Mouse (Mus musculus): Measurements from ENCODE around the gene Spata13. TPM values are rescaled to one million over a fixed set of nuclear protein-coding genes. Genes with fewer than 3 reads are reported as not detected.

Gene Spata13
- polyA plus RNA-seq, 1 experiment from 2014 or later = 73.2 TPM

DNA sequence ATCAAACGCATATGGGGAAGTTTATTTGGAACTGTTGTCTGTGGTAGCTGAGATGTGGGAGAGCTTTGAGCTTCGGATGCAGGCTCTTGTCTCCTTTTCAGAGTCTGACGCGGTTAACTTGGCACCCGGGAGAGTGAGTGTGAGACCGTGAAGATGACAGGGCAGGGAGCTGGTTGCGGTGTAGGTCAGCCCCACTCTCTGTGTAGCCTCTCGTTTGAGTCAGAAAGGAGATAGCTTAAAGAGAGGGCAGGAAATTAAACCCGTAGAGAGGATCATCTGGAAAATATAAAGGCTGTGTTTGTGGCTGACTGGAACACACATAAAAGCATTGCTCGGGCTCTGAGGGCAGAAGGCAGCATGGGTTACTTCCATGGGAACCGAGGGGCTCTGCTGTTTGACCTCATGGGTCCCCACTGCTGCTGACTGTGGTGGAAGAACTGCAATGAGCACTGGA is 173.1 kb downstream of the Spata13 start:
- no peaks in the 10 kb centered on the region for H3K4me1 ChIP-seq (replicated peaks; ENCODE audit: control insufficient read depth, insufficient read depth, low read length)
- H3K9ac ChIP-seq (ENCODE audit: low read depth, low read length) = no peak overlapping the region
- 62% methylated on average over 11 of the region's 11 CpGs for WGBS
- no peak for ATAC-seq (ENCODE audit: low FRiP score)
- no peak overlapping the region for H3K27ac ChIP-seq (ENCODE audit: low read depth, low read length)
- H3K36me3 ChIP-seq (ENCODE audit: control insufficient read depth, insufficient read depth, low read length) = no peaks in the 10 kb centered on the region
- no peak overlapping the region for H3K4me3 ChIP-seq (ENCODE audit: low read depth, low read length)
- no peak for DNase-seq (ENCODE audit: low spot score)
- H3K27me3 ChIP-seq (ENCODE audit: control insufficient read depth, insufficient read depth, low read length) = no peaks in the 10 kb centered on the region
- H3K4me2 ChIP-seq (replicated peaks; ENCODE audit: low read depth, low read length) = no peak overlapping the region
- no peaks in the 10 kb centered on the region for H3K9me3 ChIP-seq (ENCODE audit: control insufficient read depth, low read length)

DNA sequence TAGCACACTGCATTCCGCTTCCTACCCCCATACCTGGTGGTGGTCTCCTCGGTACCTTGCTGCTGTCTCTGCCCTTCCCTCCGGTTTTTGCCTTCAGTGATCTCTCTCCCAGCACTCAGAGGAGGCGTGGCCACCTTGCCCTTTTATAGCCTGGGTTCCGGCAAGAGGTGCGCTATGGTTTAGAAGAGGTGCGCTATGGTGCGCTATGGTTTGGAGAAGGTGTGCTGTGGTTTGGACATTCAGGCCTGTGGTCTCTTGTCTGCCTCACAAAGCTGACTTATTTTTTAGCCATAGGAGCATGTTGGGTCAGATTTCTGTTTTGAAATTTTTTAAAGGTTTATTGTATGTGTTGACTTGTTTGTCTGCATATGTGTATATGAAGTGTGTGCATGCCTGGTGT is 176.1 kb downstream of the Spata13 start:
- H3K4me3 ChIP-seq (ENCODE audit: low read depth, low read length) = no peak overlapping the region
- no peaks in the 10 kb centered on the region for H3K9me3 ChIP-seq (ENCODE audit: control insufficient read depth, low read length)
- H3K9ac ChIP-seq (ENCODE audit: low read depth, low read length) = no peak overlapping the region
- WGBS = 93% methylated on average over 8 of the region's 8 CpGs
- DNase-seq (ENCODE audit: low spot score) (no peak), ATAC-seq (ENCODE audit: low FRiP score) (no peak)
- H3K4me1 ChIP-seq (replicated peaks; ENCODE audit: control insufficient read depth, insufficient read depth, low read length) = no peaks in the 10 kb centered on the region
- H3K27ac ChIP-seq (ENCODE audit: low read depth, low read length) = no peak overlapping the region
- no peaks in the 10 kb centered on the region for H3K36me3 ChIP-seq (ENCODE audit: control insufficient read depth, insufficient read depth, low read length)
- H3K4me2 ChIP-seq (replicated peaks; ENCODE audit: low read depth, low read length) = no peak overlapping the region
- H3K27me3 ChIP-seq (ENCODE audit: control insufficient read depth, insufficient read depth, low read length) = no peaks in the 10 kb centered on the region

DNA sequence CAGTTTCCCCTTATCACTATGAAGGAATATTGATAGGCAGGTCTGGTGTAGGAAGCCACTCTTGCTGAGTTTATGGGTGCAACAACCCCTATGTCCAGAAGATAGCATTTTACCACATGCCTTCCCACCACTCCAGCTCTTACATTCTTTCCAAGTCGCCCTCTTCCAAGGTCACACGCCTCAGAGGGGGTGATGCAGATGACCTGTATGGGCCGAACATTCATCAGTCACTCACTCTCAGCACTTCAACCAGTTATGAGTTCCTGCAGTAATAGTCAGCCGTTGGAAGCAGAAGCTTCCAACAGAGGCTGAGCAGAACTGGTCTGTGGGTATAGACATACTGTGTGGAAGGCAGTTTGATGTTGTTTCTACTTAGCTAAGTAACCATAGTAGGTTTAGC is 177.7 kb downstream of the Spata13 start:
- Histone ChIP-seq H3K4me1 (replicated peaks; ENCODE audit: control insufficient read depth, insufficient read depth, low read length) (no peaks in the 10 kb centered on the region), H3K27me3 (ENCODE audit: control insufficient read depth, insufficient read depth, low read length) (no peaks in the 10 kb centered on the region), H3K36me3 (ENCODE audit: control insufficient read depth, insufficient read depth, low read length) (no peaks in the 10 kb centered on the region), H3K4me3 (ENCODE audit: low read depth, low read length) (no peak overlapping the region), H3K4me2 (replicated peaks; ENCODE audit: low read depth, low read length) (no peak overlapping the region), H3K9ac (ENCODE audit: low read depth, low read length) (no peak overlapping the region), H3K27ac (ENCODE audit: low read depth, low read length) (no peak overlapping the region), H3K9me3 (ENCODE audit: control insufficient read depth, low read length) (no peaks in the 10 kb centered on the region)
- ATAC-seq (ENCODE audit: low FRiP score) (no peak), DNase-seq (ENCODE audit: low spot score) (no peak)
- WGBS = 91% methylated on average over 4 of the region's 4 CpGs

Other genes starting within 250 kb of the Spata13 start
- not detected in 2 replicates for gene C1qtnf9, start 134.1 kb downstream of the Spata13 start, polyA plus RNA-seq (2014; fragmentation: Nextera tagmentation; extraction: Ambion mirVana)
- gene Mipep, start 150.6 kb downstream of the Spata13 start, polyA plus RNA-seq (2014; fragmentation: Nextera tagmentation; extraction: Ambion mirVana) = 24.0 and 24.8 TPM in 2 replicates

Measured in hindbrain, embryonic 11.5 days (tissue).